Mouse (Mus musculus) embryonic facial prominence, embryonic 13.5 days (tissue): ENCODE results near the gene Zscan22. TPM values are rescaled to one million over a fixed set of nuclear protein-coding genes. Genes with fewer than 3 reads are reported as not detected.
"Not testable (repeated sequence)": the region's sequence is repeated elsewhere in the genome, so short reads cannot be mapped to it uniquely, and the experiment has no call there.

Experiments used
- ATAC-seq: fragments of 200-750 bp; cut with Nextera tagmentation; 2 replicates; pipeline ENCODE4 v1.8.0; 2017; ENCODE audit warnings: low read depth; ENCODE audit not compliant: insufficient number of reproducible peaks, insufficient read depth, low FRiP score, low TSS enrichment
- H3K27ac ChIP-seq: fragments of 300-500 bp; sonication (generic); 2 replicates; pipeline ENCODE4 v1.5.1; 2015; ENCODE audit warnings: moderate library complexity, mild to moderate bottlenecking, inconsistent platforms
- H3K27me3 ChIP-seq: fragments of 300-500 bp; sonication (generic); 2 replicates; pipeline ENCODE4 v1.6.1; 2015; ENCODE audit warnings: mild to moderate bottlenecking, inconsistent platforms
- H3K36me3 ChIP-seq: fragments of 300-500 bp; sonication (generic); 2 replicates; pipeline ENCODE4 v1.6.1; 2015; ENCODE audit warnings: mild to moderate bottlenecking, inconsistent platforms
- H3K4me1 ChIP-seq: fragments of 300-500 bp; sonication (generic); 2 replicates; pipeline ENCODE4 v1.6.1; 2015; ENCODE audit warnings: inconsistent platforms
- H3K4me2 ChIP-seq: fragments of 300-500 bp; sonication (generic); 2 replicates; pipeline ENCODE4 v1.6.1; 2015; ENCODE audit warnings: moderate library complexity, mild to moderate bottlenecking, inconsistent platforms
- H3K4me3 ChIP-seq: fragments of 300-500 bp; sonication (generic); 2 replicates; pipeline ENCODE4 v1.5.1; 2015; ENCODE audit warnings: mild to moderate bottlenecking, inconsistent platforms
- H3K9ac ChIP-seq: fragments of 300-500 bp; sonication (generic); 2 replicates; pipeline ENCODE4 v1.6.1; 2015; ENCODE audit warnings: mild to moderate bottlenecking, inconsistent platforms
- H3K9me3 ChIP-seq: fragments of 300-500 bp; sonication (generic); 2 replicates; pipeline ENCODE4 v1.6.1; 2016; ENCODE audit warnings: inconsistent platforms
- WGBS: fragments of 180-500 bp; shearing (Covaris S2); methylation state at CpG from one replicate; pipeline ENCODE4 v1.1.7; 2015; ENCODE audit warnings: mixed read lengths; 5-methylcytosine and 5-hydroxymethylcytosine counted together
- polyA plus RNA-seq: library from polyadenylated mRNA; unstranded; fragments of >200 nt; fragmentation: Nextera tagmentation; extraction: Ambion mirVana; gene quantifications from 2 replicates; pipeline ENCODE4 v1.2.1, GENCODE M21; 2015

Zscan22 gene
- polyA plus RNA-seq, 1 experiment from 2014 or later = 20.5 TPM

DNA sequence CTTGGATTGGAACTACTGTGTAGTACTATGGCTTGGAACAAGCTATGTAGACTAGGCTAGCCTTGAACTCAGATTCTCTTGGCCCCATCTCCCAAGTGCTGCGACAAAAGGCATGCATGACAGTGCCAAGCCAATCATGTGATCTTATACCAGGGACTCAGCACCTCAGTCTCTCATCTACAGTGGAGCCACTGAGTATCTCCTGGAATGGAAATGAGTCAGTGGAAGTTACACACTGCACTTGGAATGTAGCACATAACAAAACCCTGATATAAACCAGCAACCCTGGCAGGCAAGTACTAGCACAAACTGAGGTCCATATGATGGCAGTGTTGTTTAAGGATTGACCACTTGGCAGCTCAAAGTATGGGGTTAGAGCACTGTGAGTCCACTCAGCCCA is 7.5 kb downstream of the Zscan22 start:
- Histone ChIP-seq H3K9me3 (no peaks in the 10 kb centered on the region), H3K4me1 (peaks cover 6% of the 10 kb centered on the region), H3K27me3 (no peaks in the 10 kb centered on the region), H3K4me3 (no peak overlapping the region), H3K36me3 (peaks cover 72% of the 10 kb centered on the region), H3K27ac (no peak overlapping the region), H3K9ac (no peak overlapping the region), H3K4me2 (no peak overlapping the region)
- no peak for ATAC-seq
- 94% methylated on average over 1 of the region's 1 CpGs for WGBS

GRCm38 (mm10) chr7:12909498-12909962 is 11.9 kb downstream of the Zscan22 start:
- H3K27me3 ChIP-seq = no peaks in the 10 kb centered on the region
- peak overlapping the region; percentile 59 for H3K4me2 ChIP-seq
- peaks cover 48% of the 10 kb centered on the region for H3K36me3 ChIP-seq
- H3K4me3 ChIP-seq = peak overlapping the region; percentile 48; the same call in 1 of the 2 replicates
- no peaks in the 10 kb centered on the region for H3K9me3 ChIP-seq
- H3K4me1 ChIP-seq = peaks cover 6% of the 10 kb centered on the region
- peak overlapping the region; percentile 84 for H3K27ac ChIP-seq
- peak; percentile 29; the same call in 1 of the 2 replicates for ATAC-seq
- peak overlapping the region; percentile 71 for H3K9ac ChIP-seq
- 45% methylated on average over 7 of the region's 7 CpGs for WGBS

- Histone ChIP-seq H3K27ac (peak overlapping the region; percentile 84), H3K4me1 (peaks cover 6% of the 10 kb centered on the region), H3K4me3 (peak overlapping the region; percentile 48), H3K9me3 (no peaks in the 10 kb centered on the region), H3K27me3 (no peaks in the 10 kb centered on the region), H3K36me3 (peaks cover 42% of the 10 kb centered on the region), H3K9ac (peak overlapping the region; percentile 71), H3K4me2 (peak overlapping the region; percentile 59)
- 10% methylated on average over 19 of the region's 19 CpGs for WGBS
- ATAC-seq = peak; percentile 69; the same call in 1 of the 2 replicates
Observed at GRCm38 (mm10) chr7:12910181-12910668, 12.6 kb downstream of the Zscan22 start.

DNA sequence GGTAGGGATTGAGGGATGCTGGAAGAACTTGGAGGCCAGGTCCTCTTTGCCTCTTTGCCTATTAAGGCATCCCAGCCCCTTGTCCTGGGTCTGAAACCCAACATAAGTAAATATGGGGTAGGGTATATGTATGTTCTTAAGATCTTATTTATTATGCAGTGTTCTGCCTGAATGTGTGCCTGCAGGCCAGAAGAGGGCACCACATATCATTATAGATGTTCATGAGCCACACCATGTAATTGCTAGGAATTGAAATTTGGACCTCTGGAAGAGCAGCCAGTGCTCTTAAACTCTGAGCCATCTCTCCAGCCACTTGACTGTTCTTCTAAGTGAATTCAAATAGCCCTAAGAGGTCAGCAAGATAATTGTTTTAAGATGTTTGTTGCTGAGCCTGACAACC is 15.9 kb downstream of the Zscan22 start:
- Histone ChIP-seq H3K9ac (no peak overlapping the region), H3K27ac (no peak overlapping the region), H3K27me3 (no peaks in the 10 kb centered on the region), H3K36me3 (peaks cover 8% of the 10 kb centered on the region), H3K4me1 (peaks cover 6% of the 10 kb centered on the region), H3K9me3 (no peaks in the 10 kb centered on the region), H3K4me2 (no peak overlapping the region), H3K4me3 (no peak overlapping the region)
- no peak for ATAC-seq

DNA sequence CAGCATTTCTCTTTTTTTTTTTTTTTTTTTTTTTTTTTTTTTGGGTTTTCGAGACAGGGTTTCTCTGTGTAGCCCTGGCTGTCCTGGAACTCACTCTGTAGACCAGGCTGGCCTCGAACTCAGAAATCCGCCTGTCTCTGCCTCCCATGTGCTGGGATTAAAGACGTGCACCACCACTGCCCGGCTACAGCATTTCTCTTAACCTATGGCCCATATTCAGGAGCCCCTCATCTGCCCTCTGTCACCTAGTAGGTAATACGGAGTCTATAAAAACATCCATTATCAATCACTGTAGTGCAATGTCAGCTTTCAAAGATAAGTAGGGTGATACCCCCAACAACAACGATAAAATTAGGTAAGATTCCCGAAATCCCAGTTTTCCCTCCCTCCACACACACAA is 22.9 kb downstream of the Zscan22 start:
- H3K4me3 ChIP-seq, H3K4me2 ChIP-seq, H3K27ac ChIP-seq, H3K27me3 ChIP-seq, H3K9ac ChIP-seq, H3K9me3 ChIP-seq, ATAC-seq: not testable (repeated sequence)
- Histone ChIP-seq H3K36me3 (peaks cover 24% of the 10 kb centered on the region), H3K4me1 (peaks cover 16% of the 10 kb centered on the region)
- WGBS = 88% methylated on average over 7 of the region's 8 CpGs

DNA sequence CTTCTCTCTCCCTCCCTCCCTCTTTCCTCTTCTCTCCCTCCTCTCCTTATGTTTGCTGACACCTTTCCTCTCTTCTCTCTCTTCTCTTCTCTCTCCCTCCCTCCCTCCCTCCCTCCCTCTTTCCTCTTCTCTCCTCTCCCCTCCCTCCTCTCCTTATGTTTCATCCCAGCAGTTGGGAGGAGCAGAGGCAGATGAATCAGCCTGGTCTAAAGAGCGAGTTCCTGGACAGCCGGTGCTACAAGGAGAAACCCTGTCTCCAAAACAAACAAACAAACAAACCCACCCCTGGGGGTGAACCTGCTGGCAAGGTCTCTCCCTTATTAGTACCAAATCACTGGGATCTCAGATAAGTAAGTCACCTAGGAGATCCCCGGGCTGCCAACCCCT is 23.7 kb downstream of the Zscan22 start:
- Histone ChIP-seq H3K9me3 (no peaks in the 10 kb centered on the region), H3K4me1 (peaks cover 17% of the 10 kb centered on the region), H3K27ac (peak overlapping the region; percentile 93), H3K27me3 (peaks cover 10% of the 10 kb centered on the region), H3K4me3 (peak overlapping the region; percentile 96), H3K4me2 (peak overlapping the region; percentile 96), H3K36me3 (peaks cover 33% of the 10 kb centered on the region), H3K9ac (peak overlapping the region; percentile 93)
- WGBS = 0% methylated on average over 3 of the region's 3 CpGs
- ATAC-seq = no peak

DNA sequence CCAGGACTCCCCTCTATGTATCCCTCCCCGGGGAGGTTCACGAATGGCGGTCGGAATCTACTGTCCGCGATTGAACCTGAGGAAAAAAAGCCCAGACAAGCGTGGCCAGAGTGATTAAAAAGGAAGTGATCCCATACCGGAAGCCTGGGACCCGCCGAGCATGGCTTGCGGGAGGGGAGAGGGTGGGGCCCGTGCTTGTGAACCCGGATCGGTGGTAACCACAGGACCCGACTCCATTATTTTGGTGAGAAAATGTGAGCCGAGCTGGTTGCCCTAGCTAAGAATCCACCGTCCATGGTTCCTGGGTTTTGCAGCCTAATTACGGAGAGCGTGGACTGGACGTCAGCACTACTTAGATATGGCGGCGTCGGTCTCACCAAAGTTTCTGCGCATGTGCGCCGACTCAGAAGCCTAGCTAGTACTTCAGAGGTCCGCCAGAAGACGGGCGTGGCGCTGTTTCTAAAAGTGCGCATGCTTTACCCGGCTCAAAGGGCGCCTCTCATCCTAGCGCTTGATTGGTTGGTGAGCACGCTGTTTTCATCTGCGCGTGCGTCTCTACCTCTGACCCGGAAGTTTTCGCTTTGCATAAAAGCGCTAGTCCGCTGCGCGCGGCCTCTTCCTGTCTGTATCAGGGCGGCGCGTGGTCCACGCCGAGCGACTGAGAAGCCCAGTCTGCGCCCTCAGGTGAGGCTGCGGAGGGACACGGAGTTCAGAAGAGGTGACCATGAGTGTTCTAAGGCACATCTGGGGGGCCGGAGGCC is 24.3 kb downstream of the Zscan22 start, which contains the start of gene Rps5:
Gene Rps5 (plus strand): TSS at position 586 of the 761 bp plus-strand sequence.
- peak within 1 kb of the TSS; percentile 96 for H3K4me2 ChIP-seq
- peak; percentile 98 for ATAC-seq
- peaks cover 23% of the 10 kb centered on the region for H3K4me1 ChIP-seq
- no peaks in the 10 kb centered on the region for H3K9me3 ChIP-seq
- peak within 1 kb of the TSS; percentile 96 for H3K4me3 ChIP-seq
- peak within 1 kb of the TSS; percentile 93 for H3K27ac ChIP-seq
- peak within 1 kb of the TSS; percentile 93 for H3K9ac ChIP-seq
- under 1% methylated on average over 55 of the region's 55 CpGs for WGBS
- H3K27me3 ChIP-seq = peaks cover 16% of the 10 kb centered on the region
- H3K36me3 ChIP-seq = peaks cover 38% of the 10 kb centered on the region

DNA sequence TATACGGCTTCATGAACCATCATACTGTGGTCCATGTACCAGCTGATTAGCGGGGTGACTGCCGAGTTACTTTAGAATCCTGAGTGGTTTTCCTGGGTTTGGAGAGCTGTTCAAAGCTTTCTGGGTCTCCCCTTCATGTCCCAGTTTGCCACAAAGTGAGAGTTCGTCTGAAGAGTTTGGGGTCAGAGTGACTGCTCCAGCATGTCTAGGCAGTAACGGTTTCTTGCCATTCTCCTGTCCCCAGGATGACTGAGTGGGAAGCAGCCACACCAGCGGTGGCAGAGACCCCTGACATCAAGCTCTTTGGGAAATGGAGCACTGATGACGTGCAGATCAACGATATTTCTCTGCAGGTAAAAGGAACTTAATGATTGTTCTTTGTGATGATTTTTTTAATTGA is 25.1 kb downstream of the Zscan22 start:
- H3K4me3 ChIP-seq = peak overlapping the region; percentile 96
- peaks cover 42% of the 10 kb centered on the region for H3K36me3 ChIP-seq
- 1% methylated on average over 8 of the region's 8 CpGs for WGBS
- H3K4me2 ChIP-seq = peak overlapping the region; percentile 96
- no peaks in the 10 kb centered on the region for H3K9me3 ChIP-seq
- peaks cover 24% of the 10 kb centered on the region for H3K27me3 ChIP-seq
- no peak for ATAC-seq
- peaks cover 30% of the 10 kb centered on the region for H3K4me1 ChIP-seq
- H3K27ac ChIP-seq = peak overlapping the region; percentile 93; the same call in 1 of the 2 replicates
- peak overlapping the region; percentile 93 for H3K9ac ChIP-seq

GRCm38 (mm10) chr7:12926316-12926715 is 28.7 kb downstream of the Zscan22 start:
- 84% methylated on average over 7 of the region's 7 CpGs for WGBS
- H3K27me3 ChIP-seq = peaks cover 40% of the 10 kb centered on the region
- no peak overlapping the region for H3K4me3 ChIP-seq
- H3K36me3 ChIP-seq = peaks cover 46% of the 10 kb centered on the region
- no peaks in the 10 kb centered on the region for H3K9me3 ChIP-seq
- no peak overlapping the region for H3K9ac ChIP-seq
- H3K4me2 ChIP-seq = no peak overlapping the region
- no peak overlapping the region for H3K27ac ChIP-seq
- ATAC-seq = no peak
- H3K4me1 ChIP-seq = peaks cover 36% of the 10 kb centered on the region

DNA sequence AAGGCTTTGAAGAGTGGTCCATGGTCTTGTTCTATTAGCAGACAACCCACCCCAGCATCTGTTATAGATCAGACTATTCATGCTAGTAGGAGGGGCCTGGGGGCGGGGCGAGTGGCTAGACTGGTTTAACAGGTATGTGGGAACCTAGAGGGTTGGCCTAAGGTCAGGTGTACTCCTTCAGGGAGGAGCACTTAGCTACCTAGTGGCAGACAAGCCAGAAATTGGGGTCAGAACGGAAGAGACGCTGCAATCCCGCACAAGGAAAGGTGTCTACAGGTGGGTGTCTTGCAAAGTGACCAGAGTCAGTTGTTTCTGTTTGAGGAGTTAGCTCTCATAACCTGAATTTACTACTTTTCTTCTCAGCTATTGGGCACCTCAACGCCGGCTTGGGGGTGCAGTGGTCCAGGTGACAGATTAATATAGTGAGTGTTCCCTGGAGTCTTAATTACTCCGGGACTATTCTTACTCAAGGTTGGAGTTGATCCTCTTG is 29.6 kb downstream of the Zscan22 start, which contains the start of gene Rnf225:
Gene Rnf225 (plus strand): TSS at position 226 of the 490 bp plus-strand sequence.
- Histone ChIP-seq H3K4me2 (peak within 1 kb of the TSS; percentile 69), H3K36me3 (peaks cover 46% of the 10 kb centered on the region), H3K9me3 (no peaks in the 10 kb centered on the region), H3K27me3 (peaks cover 40% of the 10 kb centered on the region), H3K4me1 (peaks cover 36% of the 10 kb centered on the region), H3K9ac (peak within 1 kb of the TSS; percentile 74), H3K27ac (no peak within 1 kb of the TSS), H3K4me3 (peak within 1 kb of the TSS; percentile 40)
- peak; percentile 63; the same call in 1 of the 2 replicates for ATAC-seq
- 18% methylated on average over 8 of the region's 8 CpGs for WGBS

- Histone ChIP-seq H3K27me3 (peaks cover 40% of the 10 kb centered on the region), H3K4me1 (peaks cover 34% of the 10 kb centered on the region), H3K27ac (no peak overlapping the region), H3K4me2 (peak overlapping the region; percentile 69), H3K9ac (peak overlapping the region; percentile 74), H3K4me3 (peak overlapping the region; percentile 40), H3K9me3 (no peaks in the 10 kb centered on the region), H3K36me3 (peaks cover 46% of the 10 kb centered on the region)
- WGBS = 4% methylated on average over 65 of the region's 65 CpGs
- ATAC-seq = peak; percentile 43; the same call in 1 of the 2 replicates
Observed at GRCm38 (mm10) chr7:12927693-12928589, 30.3 kb downstream of the Zscan22 start.
